Mouse (Mus musculus) hindbrain, embryonic 13.5 days (tissue): ENCODE measurements around the gene Ado. TPM values are rescaled to one million over a fixed set of nuclear protein-coding genes. Genes with fewer than 3 reads are reported as not detected.
A peak's percentile ranks its signal among the peaks of the same experiment; 100 is the strongest.

Source experiments
- ATAC-seq: fragments of 200-750 bp; cut with Nextera tagmentation; 2 replicates; pipeline ENCODE4 v1.8.0; 2017; ENCODE audit warnings: moderate TSS enrichment; ENCODE audit not compliant: low FRiP score
- H3K27ac ChIP-seq: fragments of 300-500 bp; sonication (generic); 2 replicates; pipeline ENCODE4 v1.5.1; 2015; ENCODE audit warnings: inconsistent platforms, mild to moderate bottlenecking, moderate library complexity
- H3K27me3 ChIP-seq: fragments of 300-500 bp; sonication (generic); 2 replicates; pipeline ENCODE4 v1.6.1; 2015; ENCODE audit warnings: mild to moderate bottlenecking, inconsistent platforms
- H3K36me3 ChIP-seq: fragments of 300-500 bp; sonication (generic); 2 replicates; pipeline ENCODE4 v1.6.1; 2015; ENCODE audit warnings: mild to moderate bottlenecking, inconsistent platforms
- H3K4me1 ChIP-seq: fragments of 300-500 bp; sonication (generic); replicated peaks from 2 replicates; pipeline ENCODE4 v1.6.1; 2015; ENCODE audit warnings: inconsistent platforms
- H3K4me2 ChIP-seq: fragments of 300-500 bp; sonication (generic); 2 replicates; pipeline ENCODE4 v1.6.1; 2015; ENCODE audit warnings: inconsistent platforms, mild to moderate bottlenecking, moderate library complexity
- H3K4me3 ChIP-seq: fragments of 300-500 bp; sonication (generic); 2 replicates; pipeline ENCODE4 v1.5.1; 2015; ENCODE audit warnings: mild to moderate bottlenecking, inconsistent platforms
- H3K9ac ChIP-seq: fragments of 300-500 bp; sonication (generic); 2 replicates; pipeline ENCODE4 v1.6.1; 2015; ENCODE audit warnings: mild to moderate bottlenecking, inconsistent platforms
- H3K9me3 ChIP-seq: fragments of 300-500 bp; sonication (generic); 2 replicates; pipeline ENCODE4 v1.6.1; 2016; ENCODE audit warnings: inconsistent platforms
- WGBS: fragments of 180-500 bp; shearing (Covaris S2); methylation state at CpG from one replicate; pipeline ENCODE4 v1.1.7; 2015; 5-methylcytosine and 5-hydroxymethylcytosine counted together
- polyA plus RNA-seq: library from polyadenylated mRNA; unstranded; fragments of >200 nt; fragmentation: Nextera tagmentation; extraction: Ambion mirVana; gene quantifications from 2 replicates; pipeline ENCODE4 v1.2.1, GENCODE M21; 2015

The Ado gene
- polyA plus RNA-seq = 86.8 and 89.0 TPM in 2 replicates

DNA sequence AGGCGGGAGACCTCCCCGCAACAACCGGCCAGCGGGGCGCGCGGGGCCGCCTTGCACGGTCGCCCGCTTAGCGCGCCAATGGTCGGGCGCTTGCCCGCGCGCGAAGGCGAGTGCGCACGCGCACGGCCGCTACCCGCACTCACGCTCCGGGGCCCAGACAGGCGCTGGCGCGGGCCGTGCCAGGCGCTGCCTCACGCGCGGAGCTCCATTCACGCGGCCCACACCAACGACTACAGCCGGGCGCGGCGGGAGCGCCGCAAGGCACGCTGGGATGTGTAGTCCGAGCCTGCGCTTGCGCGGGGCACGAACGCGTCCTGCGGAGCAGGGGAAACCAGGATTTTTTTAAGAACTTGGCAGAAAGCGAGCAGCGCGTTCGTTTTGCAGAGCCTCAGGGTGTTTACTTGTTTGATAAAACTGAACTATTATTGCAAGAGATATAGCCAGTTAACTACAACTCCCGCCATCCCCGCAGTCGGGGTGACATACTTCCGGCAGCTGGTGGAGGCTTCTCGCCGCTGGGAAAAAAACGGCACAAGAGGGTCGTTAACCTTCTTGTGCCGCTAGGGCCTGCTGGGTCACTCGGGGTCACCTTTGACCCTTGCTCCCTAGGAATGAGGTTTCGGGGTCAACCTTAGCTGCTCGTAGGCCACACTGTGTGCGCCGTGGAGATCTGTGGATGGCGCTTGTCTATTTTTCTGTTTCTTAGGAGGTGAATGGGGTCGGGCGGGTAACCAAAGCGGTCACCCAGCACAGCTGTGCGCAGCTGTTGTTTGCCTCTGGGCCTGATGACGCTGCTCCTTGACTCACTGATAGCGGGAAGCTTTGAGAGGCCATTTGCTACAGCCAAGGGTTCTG is at the start of gene Ado:
Gene Ado, minus strand, starts transcription at position 79 of the 855 bp plus-strand sequence.
- ATAC-seq = peak; percentile 98
- H3K9me3 ChIP-seq = no peaks in the 10 kb centered on the region
- H3K27ac ChIP-seq = peak within 1 kb of the TSS; percentile 97
- WGBS = under 1% methylated on average over 79 of the region's 79 CpGs
- H3K9ac ChIP-seq = peak within 1 kb of the TSS; percentile 92
- no peaks in the 10 kb centered on the region for H3K36me3 ChIP-seq
- peaks cover 35% of the 10 kb centered on the region for H3K4me1 ChIP-seq
- peak within 1 kb of the TSS; percentile 99 for H3K4me2 ChIP-seq
- H3K27me3 ChIP-seq = peaks cover 31% of the 10 kb centered on the region
- H3K4me3 ChIP-seq = peak within 1 kb of the TSS; percentile 62

DNA sequence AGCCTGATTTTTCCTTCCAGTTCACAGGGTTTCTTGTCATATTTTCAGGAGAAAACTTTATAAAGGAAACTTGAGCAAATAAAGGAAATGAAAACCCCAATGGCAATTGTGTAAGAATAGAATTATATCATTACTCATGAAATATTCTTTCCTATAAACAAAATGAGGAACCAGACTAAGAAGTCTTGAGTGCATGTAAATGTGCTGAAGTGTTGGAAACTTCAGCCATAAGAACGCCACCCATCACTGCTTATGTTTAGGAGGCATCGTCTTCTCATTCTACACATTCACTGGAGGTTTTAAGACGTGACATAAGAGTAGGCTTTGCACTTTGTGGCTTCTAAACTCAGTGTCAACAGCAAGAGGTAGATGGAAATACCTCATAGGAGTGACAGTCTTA is 46.5 kb upstream of the Ado start:
- Histone ChIP-seq H3K27ac (no peak overlapping the region), H3K9ac (no peak overlapping the region), H3K27me3 (no peaks in the 10 kb centered on the region), H3K4me3 (no peak overlapping the region), H3K4me2 (no peak overlapping the region), H3K9me3 (no peaks in the 10 kb centered on the region), H3K4me1 (no peaks in the 10 kb centered on the region), H3K36me3 (no peaks in the 10 kb centered on the region)
- WGBS = 88% methylated on average over 3 of the region's 3 CpGs
- no peak for ATAC-seq

DNA sequence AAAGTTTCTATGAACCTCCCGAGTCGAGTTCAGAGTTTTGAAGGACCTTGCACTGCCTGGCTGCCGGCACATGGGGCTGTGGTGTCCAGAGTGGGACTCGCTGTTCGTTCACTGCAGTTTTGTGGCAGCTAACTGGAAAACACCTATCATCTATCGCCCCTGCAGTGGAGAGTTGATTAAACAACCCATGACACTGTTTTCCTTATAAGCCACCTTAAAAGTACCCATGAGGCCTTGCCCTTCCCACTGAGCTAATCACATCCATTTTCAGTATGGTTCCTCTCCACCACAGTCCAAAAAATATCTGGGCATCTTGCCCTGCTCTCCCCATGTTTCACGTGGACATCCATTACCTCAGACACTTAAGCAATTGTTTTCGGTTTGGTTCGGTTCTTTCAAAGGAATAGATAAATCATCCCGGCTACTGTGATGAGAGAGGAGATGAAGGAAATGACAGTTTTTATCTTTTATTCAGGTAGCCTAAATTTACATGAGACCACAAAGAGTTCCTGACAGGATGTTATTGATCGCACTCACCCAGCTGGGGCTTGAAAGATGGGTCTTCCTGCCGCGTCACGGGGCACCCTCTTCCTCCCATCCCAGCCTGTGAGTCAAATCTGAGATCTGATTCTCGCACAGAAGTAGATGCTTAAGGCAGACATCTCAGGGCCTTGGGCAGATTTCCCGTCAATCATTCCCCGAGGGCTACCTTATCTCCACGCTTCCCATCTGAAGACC is 37.3 kb upstream of the Ado start:
- Histone ChIP-seq H3K4me2 (no peak overlapping the region), H3K27me3 (no peaks in the 10 kb centered on the region), H3K27ac (no peak overlapping the region), H3K36me3 (no peaks in the 10 kb centered on the region), H3K9me3 (no peaks in the 10 kb centered on the region), H3K4me3 (no peak overlapping the region), H3K9ac (no peak overlapping the region), H3K4me1 (0 out of 2 replicates have a peak, but pooled peaks cover 4% of the 10 kb centered on the region)
- ATAC-seq = no peak
- 82% methylated on average over 18 of the region's 18 CpGs for WGBS

DNA sequence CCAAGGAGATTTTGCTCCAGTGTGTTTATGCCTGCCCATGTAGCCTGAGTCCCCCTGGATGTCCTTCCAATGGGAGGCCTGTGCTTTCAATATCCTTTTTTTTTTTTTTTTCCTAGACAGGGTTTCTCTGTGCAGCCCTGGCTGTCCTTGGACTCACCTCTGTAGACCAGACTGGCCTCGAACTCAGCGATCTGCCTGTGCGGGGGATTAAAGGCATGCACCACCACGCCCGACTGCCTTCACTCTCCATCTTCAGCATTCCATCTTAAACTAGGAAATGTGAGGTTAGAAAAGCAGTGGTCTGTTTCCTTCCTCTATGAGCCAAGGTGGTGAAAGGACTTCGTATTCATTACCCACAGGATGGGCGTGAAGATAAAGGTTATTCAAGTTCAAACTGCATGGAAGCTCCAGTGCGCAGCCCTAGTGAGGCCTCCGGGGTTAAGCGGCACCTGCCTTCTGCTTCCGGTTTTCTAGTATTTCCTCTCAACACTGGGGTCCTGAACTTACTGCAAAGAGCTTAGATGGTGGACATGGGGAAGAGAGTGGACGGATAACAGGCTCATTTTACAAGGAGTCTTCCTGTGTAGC is 33.0 kb upstream of the Ado start:
- Histone ChIP-seq H3K27me3 (no peaks in the 10 kb centered on the region), H3K9ac (no peak overlapping the region), H3K4me1 (0 out of 2 replicates have a peak, but pooled peaks cover 4% of the 10 kb centered on the region), H3K9me3 (no peaks in the 10 kb centered on the region), H3K36me3 (no peaks in the 10 kb centered on the region), H3K4me3 (no peak overlapping the region), H3K27ac (no peak overlapping the region), H3K4me2 (no peak overlapping the region)
- ATAC-seq = no peak
- WGBS = 89% methylated on average over 12 of the region's 12 CpGs

DNA sequence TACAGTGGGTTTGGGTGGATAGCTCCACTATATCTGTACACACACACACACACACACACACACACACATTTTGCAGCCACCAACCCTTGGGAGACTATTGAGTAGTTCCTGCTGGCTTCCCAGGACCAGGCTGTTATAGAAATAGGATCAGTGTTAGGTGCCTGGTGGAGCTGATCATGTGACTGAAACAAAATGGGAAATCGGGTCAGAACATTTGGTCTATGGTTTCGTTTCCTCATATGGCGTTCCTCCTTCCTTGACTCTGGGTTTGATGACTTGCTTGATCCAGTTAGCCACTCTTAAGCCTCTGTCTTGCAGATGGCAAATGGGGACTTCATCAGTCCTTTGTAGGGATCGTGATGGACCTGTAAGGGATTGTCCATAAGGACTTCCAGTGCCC is 31.1 kb upstream of the Ado start:
- Histone ChIP-seq H3K36me3 (no peaks in the 10 kb centered on the region), H3K4me2 (no peak overlapping the region), H3K9me3 (no peaks in the 10 kb centered on the region), H3K27me3 (no peaks in the 10 kb centered on the region), H3K4me3 (no peak overlapping the region), H3K9ac (no peak overlapping the region), H3K4me1 (0 out of 2 replicates have a peak, but pooled peaks cover 2% of the 10 kb centered on the region), H3K27ac (no peak overlapping the region)
- ATAC-seq = no peak
- 92% methylated on average over 4 of the region's 4 CpGs for WGBS

- no peaks in the 10 kb centered on the region for H3K4me1 ChIP-seq
- H3K9me3 ChIP-seq = no peaks in the 10 kb centered on the region
- WGBS = 60% methylated on average over 8 of the region's 8 CpGs
- H3K4me2 ChIP-seq = no peak overlapping the region
- H3K27me3 ChIP-seq = peaks cover 13% of the 10 kb centered on the region
- no peak for ATAC-seq
- H3K4me3 ChIP-seq = no peak overlapping the region
- no peak overlapping the region for H3K9ac ChIP-seq
- H3K27ac ChIP-seq = no peak overlapping the region
- no peaks in the 10 kb centered on the region for H3K36me3 ChIP-seq
These were observed 24.6 kb upstream of the Ado start for GRCm38 (mm10) chr10:67573310-67573709.

DNA sequence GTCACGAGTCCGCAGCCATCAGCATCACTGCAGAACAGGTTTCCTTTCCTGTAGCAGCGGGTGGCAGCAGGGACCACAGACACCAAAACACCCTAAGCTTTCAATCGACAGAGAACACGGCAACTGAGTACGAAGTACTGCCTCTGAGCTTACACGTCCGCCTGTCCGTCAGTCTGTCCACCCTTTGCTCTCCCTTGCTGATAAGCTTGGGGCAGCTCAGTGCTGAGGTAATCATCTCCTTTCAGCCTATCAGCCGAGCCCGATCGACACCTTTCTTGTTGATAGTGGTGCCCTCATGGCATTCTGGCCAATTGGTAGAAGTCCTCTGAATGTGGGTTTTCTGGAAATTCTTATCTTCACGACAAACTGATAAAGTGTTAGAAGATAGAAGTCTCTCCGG is 22.7 kb upstream of the Ado start:
- H3K36me3 ChIP-seq = no peaks in the 10 kb centered on the region
- H3K4me3 ChIP-seq = no peak overlapping the region
- no peak overlapping the region for H3K4me2 ChIP-seq
- ATAC-seq = no peak
- H3K27me3 ChIP-seq = peaks cover 22% of the 10 kb centered on the region
- H3K27ac ChIP-seq = no peak overlapping the region
- H3K9ac ChIP-seq = no peak overlapping the region
- no peaks in the 10 kb centered on the region for H3K9me3 ChIP-seq
- 94% methylated on average over 14 of the region's 14 CpGs for WGBS
- no peaks in the 10 kb centered on the region for H3K4me1 ChIP-seq

- Histone ChIP-seq H3K27me3 (peaks cover 36% of the 10 kb centered on the region), H3K36me3 (no peaks in the 10 kb centered on the region), H3K27ac (no peak overlapping the region), H3K4me2 (no peak overlapping the region), H3K9me3 (no peaks in the 10 kb centered on the region), H3K9ac (no peak overlapping the region), H3K4me1 (no peaks in the 10 kb centered on the region), H3K4me3 (no peak overlapping the region)
- WGBS = 88% methylated on average over 7 of the region's 7 CpGs
- ATAC-seq = no peak
These were observed 20.8 kb upstream of the Ado start for GRCm38 (mm10) chr10:67569539-67569938.

DNA sequence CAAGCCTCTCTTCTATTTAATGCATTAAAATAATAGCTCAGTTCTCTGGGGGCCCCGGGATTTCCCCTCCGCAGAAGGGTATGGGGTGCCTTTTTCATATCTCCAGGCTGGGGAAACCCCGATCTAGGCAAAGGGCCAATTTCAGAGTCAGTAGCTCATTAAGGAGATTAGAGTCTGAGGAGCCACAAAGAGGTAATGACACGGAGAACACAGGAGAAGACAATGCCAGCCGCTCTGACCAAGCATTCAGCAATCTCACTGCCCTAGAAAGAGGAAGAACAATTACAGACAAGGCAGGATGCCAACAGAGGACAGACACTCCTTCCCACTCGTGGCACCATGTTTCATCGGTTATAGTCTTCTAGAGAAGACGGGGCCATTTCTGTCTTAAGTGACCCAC is 17.3 kb upstream of the Ado start:
- ATAC-seq = no peak
- no peaks in the 10 kb centered on the region for H3K9me3 ChIP-seq
- H3K4me2 ChIP-seq = no peak overlapping the region
- no peak overlapping the region for H3K27ac ChIP-seq
- peaks cover 68% of the 10 kb centered on the region for H3K27me3 ChIP-seq
- no peak overlapping the region for H3K9ac ChIP-seq
- H3K36me3 ChIP-seq = no peaks in the 10 kb centered on the region
- 56% methylated on average over 8 of the region's 8 CpGs for WGBS
- no peaks in the 10 kb centered on the region for H3K4me1 ChIP-seq
- H3K4me3 ChIP-seq = no peak overlapping the region

- no peaks in the 10 kb centered on the region for H3K9me3 ChIP-seq
- WGBS = 95% methylated on average over 7 of the region's 7 CpGs
- H3K9ac ChIP-seq = no peak overlapping the region
- no peak overlapping the region for H3K27ac ChIP-seq
- no peaks in the 10 kb centered on the region for H3K36me3 ChIP-seq
- no peak overlapping the region for H3K4me2 ChIP-seq
- H3K4me3 ChIP-seq = no peak overlapping the region
- H3K4me1 ChIP-seq = peaks cover 8% of the 10 kb centered on the region; the same call in 1 of the 2 replicates
- H3K27me3 ChIP-seq = peaks cover 63% of the 10 kb centered on the region
- no peak for ATAC-seq
These were observed 15.8 kb upstream of the Ado start for GRCm38 (mm10) chr10:67564509-67564908.

DNA sequence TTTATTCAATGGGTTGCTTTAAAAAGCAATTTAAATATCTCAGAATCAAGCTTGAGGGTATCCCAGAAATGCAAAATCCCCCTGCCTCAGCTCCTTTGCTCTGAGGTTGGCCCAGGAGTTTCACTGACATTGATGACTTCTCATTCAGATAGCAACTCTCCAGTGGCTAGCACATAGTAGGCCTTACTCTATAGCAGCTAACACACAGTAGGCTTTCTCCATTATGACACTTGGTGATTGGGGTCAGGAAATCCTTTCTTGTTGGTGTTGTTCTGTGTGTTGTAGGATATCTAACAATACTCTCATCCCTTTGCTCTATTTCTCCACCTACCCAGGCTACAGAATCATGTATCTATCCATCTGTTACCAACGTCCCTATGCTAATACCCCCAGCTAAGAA is 12.4 kb upstream of the Ado start:
- WGBS = 79% methylated on average over 1 of the region's 1 CpGs
- peaks cover 75% of the 10 kb centered on the region for H3K27me3 ChIP-seq

GRCm38 (mm10) chr10:67559765-67560394 is 11.1 kb upstream of the Ado start:
- 23% methylated on average over 13 of the region's 13 CpGs for WGBS
- Histone ChIP-seq H3K9me3 (peaks cover 6% of the 10 kb centered on the region; the same call in 1 of the 2 replicates), H3K4me3 (no peak overlapping the region), H3K4me2 (no peak overlapping the region), H3K27ac (no peak overlapping the region), H3K27me3 (peaks cover 73% of the 10 kb centered on the region), H3K9ac (no peak overlapping the region), H3K4me1 (peaks cover 14% of the 10 kb centered on the region; the same call in 1 of the 2 replicates), H3K36me3 (no peaks in the 10 kb centered on the region)
- ATAC-seq = no peak

More for the DNA sequence above, 12.4 kb upstream of the Ado start:
- no peak overlapping the region for H3K4me2 ChIP-seq
- H3K9me3 ChIP-seq = peaks cover 6% of the 10 kb centered on the region; the same call in 1 of the 2 replicates
- no peak overlapping the region for H3K27ac ChIP-seq
- no peak overlapping the region for H3K9ac ChIP-seq
- H3K4me3 ChIP-seq = no peak overlapping the region
- ATAC-seq = no peak
- no peaks in the 10 kb centered on the region for H3K36me3 ChIP-seq
- peaks cover 14% of the 10 kb centered on the region; the same call in 1 of the 2 replicates for H3K4me1 ChIP-seq
